Mouse (Mus musculus): ENCODE measurements at regions not wholly inside any gene's neighbourhood (a gene's known extent, or its start where the extent isn't known, plus 50 kb on each side); places are given as distances from the start of the nearest gene placed in this dataset.
A peak's percentile ranks its signal among the peaks of the same experiment; 100 is the strongest.

MicroRNAs encoded in the stretch of these regions (microRNA counts, 519-probe panel; counts per million panel counts)
- microRNA mmu-miR-181a (5,489 counts per million, percentile 90 among the panel's probes with 10 or more counts), microRNA mmu-miR-181b+mmu-miR-181d (2,668 counts per million, percentile 26 among the panel's probes with 10 or more counts)

Small RNA genes lying in the stretch of these regions (microRNA-seq; reads per million reads assigned to microRNA genes)
- gene Mir181a-1 (2,026 reads per million, percentile 82 among the genes with 10 or more reads in this experiment), gene Mir181b-1 (57.1 reads per million, percentile 41 among the genes with 10 or more reads in this experiment)
